Mouse (Mus musculus) retina, postnatal 7 days (tissue): ENCODE data around the gene a.

ENCODE experiments used
- DNase-seq: peaks from one replicate; pipeline ENCODE4 v3.0.0-alpha.2; 2012; ENCODE audit warnings: low read depth, low spot score

The a gene

GRCm38 (mm10) chr2:154782856-154783650, 8.1 kb upstream of the a start:
- DNase-seq = no peak

GRCm38 (mm10) chr2:154785284-154785683, 5.9 kb upstream of the a start:
- no peak for DNase-seq

- no peak for DNase-seq
These were observed 5.0 kb upstream of the a start for GRCm38 (mm10) chr2:154786187-154786586.

GRCm38 (mm10) chr2:154786776-154787175, 4.4 kb upstream of the a start:
- no peak for DNase-seq

GRCm38 (mm10) chr2:154789381-154789780, 1.8 kb upstream of the a start:
- DNase-seq = no peak

GRCm38 (mm10) chr2:154789977-154790655, 1.1 kb upstream of the a start:
- DNase-seq = no peak

- DNase-seq = no peak
These were observed 750 bp downstream of the a start for GRCm38 (mm10) chr2:154791661-154792642.

- DNase-seq = no peak
These were observed 12.2 kb downstream of the a start for GRCm38 (mm10) chr2:154803372-154803771.

- no peak for DNase-seq
These were observed 12.6 kb downstream of the a start for GRCm38 (mm10) chr2:154803845-154804244.

- no peak for DNase-seq
These were observed 16.5 kb downstream of the a start for GRCm38 (mm10) chr2:154807689-154808088.

GRCm38 (mm10) chr2:154809107-154809762, 18.0 kb downstream of the a start:
- DNase-seq = no peak

GRCm38 (mm10) chr2:154810821-154811220, 19.6 kb downstream of the a start:
- no peak for DNase-seq

- no peak for DNase-seq
These were observed 22.2 kb downstream of the a start for GRCm38 (mm10) chr2:154813426-154813825.

GRCm38 (mm10) chr2:154817089-154817488, 25.9 kb downstream of the a start:
- no peak for DNase-seq

- no peak for DNase-seq
These were observed 26.6 kb downstream of the a start for GRCm38 (mm10) chr2:154817788-154818187.

- DNase-seq = no peak
These were observed 27.4 kb downstream of the a start for GRCm38 (mm10) chr2:154818599-154818998.

GRCm38 (mm10) chr2:154820346-154820745, 29.1 kb downstream of the a start:
- DNase-seq = no peak

- DNase-seq = no peak
These were observed 34.9 kb downstream of the a start for GRCm38 (mm10) chr2:154826054-154826538.

- no peak for DNase-seq
These were observed 36.3 kb downstream of the a start for GRCm38 (mm10) chr2:154827521-154827920.

- DNase-seq = no peak
These were observed 41.3 kb downstream of the a start for GRCm38 (mm10) chr2:154832471-154832870.

GRCm38 (mm10) chr2:154834149-154834865, 43.1 kb downstream of the a start:
- no peak for DNase-seq
